Mouse (Mus musculus): ENCODE results near the gene Bglap2.

The Bglap2 gene

DNA sequence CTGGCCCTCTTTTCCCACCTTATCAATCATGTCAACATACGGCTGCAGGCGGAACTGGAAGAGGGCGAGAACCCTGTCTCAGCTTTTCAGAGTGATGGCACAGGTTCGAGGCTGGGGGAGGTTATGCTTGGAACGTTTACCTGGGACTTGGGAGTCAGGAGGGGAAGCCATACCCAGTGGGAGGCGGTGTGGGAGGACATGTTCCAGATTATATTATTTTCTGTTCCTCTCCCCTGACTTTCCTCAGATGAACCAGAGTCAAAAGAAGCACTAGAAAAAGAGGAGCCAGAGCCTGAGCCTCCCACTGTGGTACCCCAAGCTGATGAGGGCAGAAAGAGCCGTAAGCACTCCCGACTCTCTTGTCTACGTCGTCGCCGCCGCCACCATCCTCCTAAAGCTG lies 27.8 kb downstream of the Bglap2 start:
- no peak for DNase-seq (ENCODE audit: low read depth, low spot score)

DNA sequence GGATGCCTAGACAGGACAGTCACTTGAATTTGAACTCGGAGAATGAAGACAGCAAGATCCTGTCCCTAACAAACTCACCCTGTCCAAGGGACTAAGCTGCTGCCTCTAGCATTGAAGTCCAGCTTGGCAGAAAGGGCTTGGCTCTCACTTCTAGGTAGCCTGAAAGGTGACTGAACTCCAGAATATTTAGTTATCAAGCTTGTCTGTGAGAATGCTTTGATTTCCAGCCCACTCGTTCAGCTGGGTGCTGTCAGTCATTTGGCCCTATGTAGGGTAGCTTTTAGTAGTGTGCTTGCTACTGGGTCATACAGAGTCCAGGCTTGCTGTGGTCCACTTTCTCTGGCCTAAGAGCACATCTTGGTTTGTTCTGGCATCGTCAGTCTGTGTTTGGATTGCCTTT lies 39.5 kb downstream of the Bglap2 start:
- no peak for DNase-seq (ENCODE audit: low read depth, low spot score)

GRCm38 (mm10) chr3:88338316-88338715 lies 40.2 kb downstream of the Bglap2 start:
- no peak for DNase-seq (ENCODE audit: low read depth, low spot score)

DNA sequence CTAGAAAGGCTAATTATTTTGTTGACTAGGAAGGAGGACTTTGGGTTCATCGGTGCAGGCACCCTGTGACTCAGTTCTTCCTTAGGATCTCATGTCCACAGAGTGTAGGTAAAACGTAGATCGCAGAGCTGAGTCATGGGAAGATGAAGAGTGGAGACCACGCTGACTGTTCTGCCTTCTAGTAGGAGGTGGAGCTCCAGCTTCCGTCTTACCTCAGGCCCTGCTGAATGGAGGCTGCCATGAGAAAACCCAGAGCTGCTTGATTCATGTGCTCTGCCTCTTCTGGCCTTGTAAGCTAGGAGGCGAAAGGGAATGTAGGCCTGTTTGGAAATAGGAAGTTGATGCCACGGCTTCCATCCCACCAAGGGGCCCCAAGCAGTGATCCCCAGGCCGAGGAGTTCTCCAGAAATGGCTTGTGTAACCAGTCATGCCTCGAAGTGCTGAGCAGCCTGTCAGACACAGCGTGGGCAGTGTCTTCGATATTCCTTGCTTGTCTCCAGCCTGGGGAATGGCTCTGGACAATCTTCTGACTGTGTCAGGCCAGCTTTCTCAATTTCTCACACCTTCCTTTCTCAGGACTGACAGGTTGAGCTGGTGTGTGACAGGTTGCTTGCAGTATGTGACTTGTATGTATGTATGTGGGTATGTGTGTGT lies 41.0 kb downstream of the Bglap2 start:
- peak; percentile 39 for DNase-seq (ENCODE audit: low read depth, low spot score)

GRCm38 (mm10) chr3:88336058-88337013 lies 42.2 kb downstream of the Bglap2 start, which contains the start of the genes Tmem79 and Smg5:
Gene Tmem79, minus strand, starts transcription at chr3:88336148.
Gene Smg5, plus strand, starts transcription at chr3:88336260.
- peak; percentile 99 for DNase-seq (ENCODE audit: low read depth, low spot score)

- DNase-seq (ENCODE audit: low read depth, low spot score), result no peak
Measured at GRCm38 (mm10) chr3:88335436-88336053, 43.0 kb downstream of the Bglap2 start.

- peak; percentile 65 for DNase-seq (ENCODE audit: low read depth, low spot score)
Measured at GRCm38 (mm10) chr3:88334902-88335435, 43.5 kb downstream of the Bglap2 start.

DNA sequence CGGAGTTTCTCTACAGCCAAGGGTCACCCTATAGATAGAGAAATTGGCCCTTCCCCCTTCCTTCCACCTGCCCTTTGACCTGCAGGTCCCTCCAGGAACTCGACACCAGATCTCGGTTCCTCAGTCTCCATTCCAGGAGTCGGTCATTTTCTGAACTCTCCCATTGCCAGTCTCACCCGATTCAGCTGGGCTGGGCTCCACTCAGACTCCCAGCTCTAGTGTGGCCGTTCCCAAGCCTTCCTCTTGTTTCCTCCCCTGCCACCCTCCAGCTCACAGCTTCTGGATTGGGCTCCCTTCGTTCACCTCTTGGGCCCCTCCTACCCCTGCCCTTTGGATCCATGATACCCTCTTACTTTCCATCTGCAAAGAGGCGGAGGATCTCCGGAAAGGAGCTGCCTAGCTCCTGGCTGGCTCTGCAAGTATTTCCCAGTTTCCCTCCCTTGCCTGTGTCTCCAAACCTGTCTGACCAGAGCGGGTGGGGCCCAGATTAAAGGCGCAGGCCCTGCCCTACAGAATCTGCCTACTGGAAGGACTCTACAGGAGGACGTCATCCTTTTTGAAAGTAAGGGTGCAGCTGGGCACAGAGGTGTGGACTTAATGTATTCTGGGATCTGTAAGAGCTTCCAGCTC lies 44.4 kb downstream of the Bglap2 start:
- no peak for DNase-seq (ENCODE audit: low read depth, low spot score)

- DNase-seq (ENCODE audit: low read depth, low spot score), result peak; percentile 75
Measured at GRCm38 (mm10) chr3:88331282-88331681, 47.2 kb downstream of the Bglap2 start.

DNA sequence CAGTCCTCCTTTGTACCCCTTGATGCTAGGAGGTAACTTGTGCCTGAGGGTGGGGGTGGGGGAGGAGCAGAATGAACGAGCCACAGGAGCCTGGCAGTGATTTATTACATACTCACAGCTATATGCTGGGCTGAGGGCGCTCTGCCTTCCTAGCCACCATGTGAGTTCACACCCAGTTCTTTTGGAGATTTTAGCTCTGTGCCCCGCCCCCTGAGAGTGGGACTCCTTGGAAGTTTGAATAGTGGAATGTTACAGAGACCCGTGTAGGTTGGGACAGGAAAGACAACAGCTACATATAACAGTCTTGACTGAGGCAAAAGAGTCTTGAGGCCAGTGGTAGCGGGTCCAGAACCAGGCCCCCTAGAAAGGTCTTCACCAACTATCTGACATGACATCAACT lies 49.5 kb downstream of the Bglap2 start:
- no peak for DNase-seq (ENCODE audit: low read depth, low spot score)

Measured in A20 (cell line).